Mouse (Mus musculus) MEL (cell line): ENCODE data around the gene Cchcr1.
"Not testable (repeated sequence)": the region's sequence is repeated elsewhere in the genome, so short reads cannot be mapped to it uniquely, and the experiment has no call there.

Experiments
- CTCF ChIP-seq, 3 experiments: IDR thresholded peaks in 2 of 3; conservative IDR thresholded peaks in 1 of 3; 2 replicates each; pipeline ENCODE4 v1.5.1; 2011 to 2012; ENCODE audit warnings: low read length in 3 of 3, low read depth in 2 of 3, mild to moderate bottlenecking in 2 of 3, improper control_type of control experiment in 1 of 3, inconsistent platforms in 1 of 3, mixed read lengths in 1 of 3, moderate library complexity in 1 of 3; ENCODE audit not compliant: control insufficient read depth in 1 of 3, insufficient read depth in 1 of 3, poor library complexity in 1 of 3, severe bottlenecking in 1 of 3
- EP300 ChIP-seq, 2 experiments: IDR thresholded peaks; 2 replicates each; pipeline ENCODE4 v1.6.1; 2011; ENCODE audit warnings: improper control_type of control experiment in 2 of 2, low read length in 2 of 2, low read depth in 1 of 2, mild to moderate bottlenecking in 1 of 2
- USF1 ChIP-seq: IDR thresholded peaks from 2 replicates; pipeline ENCODE4 v1.6.1; 2014; ENCODE audit warnings: low read depth, mild to moderate bottlenecking, inconsistent platforms, low read length, improper control_type of control experiment, moderate library complexity
- USF2 ChIP-seq, 2 experiments: IDR thresholded peaks; 2 replicates each; pipeline ENCODE4 v1.6.1; 2011 to 2012; ENCODE audit warnings: improper control_type of control experiment in 2 of 2, low read length in 2 of 2, borderline replicate concordance in 1 of 2, inconsistent platforms in 1 of 2, low read depth in 1 of 2, mild to moderate bottlenecking in 1 of 2; ENCODE audit not compliant: insufficient read depth in 1 of 2

DNA sequence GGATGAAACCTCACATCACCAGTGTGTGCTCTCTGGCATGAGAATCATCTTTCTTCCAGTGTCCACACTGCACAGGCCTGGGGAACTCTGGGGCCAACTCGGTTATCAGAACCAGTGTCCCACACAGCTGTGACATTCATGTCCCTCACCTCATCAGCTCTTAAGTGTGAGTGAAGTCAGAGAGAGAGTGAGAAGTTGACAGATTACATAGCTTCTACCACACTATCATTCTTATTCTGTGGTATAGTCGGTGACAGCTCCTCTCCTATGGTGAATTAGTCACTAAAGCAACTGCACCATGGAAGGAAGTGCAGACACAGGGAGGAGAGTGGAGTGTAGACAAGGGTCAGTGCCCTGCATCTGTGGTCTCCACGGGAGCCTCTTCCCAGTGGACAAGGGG lies 48.0 kb upstream of the Cchcr1 start:
- TF ChIP-seq EP300 (IDR thresholded peaks at IDR 0.05; ENCODE audit: low read depth in 1 of 2, low read length in 2 of 2); USF2 (IDR thresholded peaks at IDR 0.05; ENCODE audit: borderline replicate concordance in 1 of 2, insufficient read depth in 1 of 2, low read depth in 1 of 2, low read length in 2 of 2); CTCF (IDR thresholded peaks at IDR 0.05 in 2 of 3, conservative IDR thresholded peaks at IDR 0.05 in 1 of 3; ENCODE audit: control insufficient read depth in 1 of 3, insufficient read depth in 1 of 3, low read depth in 2 of 3, low read length in 3 of 3, poor library complexity in 1 of 3, severe bottlenecking in 1 of 3); USF1: not testable (repeated sequence)
